Mouse (Mus musculus): ENCODE data around the gene Ccr7.
A peak's percentile ranks its signal among the peaks of the same experiment; 100 is the strongest.

Ccr7 gene

DNA sequence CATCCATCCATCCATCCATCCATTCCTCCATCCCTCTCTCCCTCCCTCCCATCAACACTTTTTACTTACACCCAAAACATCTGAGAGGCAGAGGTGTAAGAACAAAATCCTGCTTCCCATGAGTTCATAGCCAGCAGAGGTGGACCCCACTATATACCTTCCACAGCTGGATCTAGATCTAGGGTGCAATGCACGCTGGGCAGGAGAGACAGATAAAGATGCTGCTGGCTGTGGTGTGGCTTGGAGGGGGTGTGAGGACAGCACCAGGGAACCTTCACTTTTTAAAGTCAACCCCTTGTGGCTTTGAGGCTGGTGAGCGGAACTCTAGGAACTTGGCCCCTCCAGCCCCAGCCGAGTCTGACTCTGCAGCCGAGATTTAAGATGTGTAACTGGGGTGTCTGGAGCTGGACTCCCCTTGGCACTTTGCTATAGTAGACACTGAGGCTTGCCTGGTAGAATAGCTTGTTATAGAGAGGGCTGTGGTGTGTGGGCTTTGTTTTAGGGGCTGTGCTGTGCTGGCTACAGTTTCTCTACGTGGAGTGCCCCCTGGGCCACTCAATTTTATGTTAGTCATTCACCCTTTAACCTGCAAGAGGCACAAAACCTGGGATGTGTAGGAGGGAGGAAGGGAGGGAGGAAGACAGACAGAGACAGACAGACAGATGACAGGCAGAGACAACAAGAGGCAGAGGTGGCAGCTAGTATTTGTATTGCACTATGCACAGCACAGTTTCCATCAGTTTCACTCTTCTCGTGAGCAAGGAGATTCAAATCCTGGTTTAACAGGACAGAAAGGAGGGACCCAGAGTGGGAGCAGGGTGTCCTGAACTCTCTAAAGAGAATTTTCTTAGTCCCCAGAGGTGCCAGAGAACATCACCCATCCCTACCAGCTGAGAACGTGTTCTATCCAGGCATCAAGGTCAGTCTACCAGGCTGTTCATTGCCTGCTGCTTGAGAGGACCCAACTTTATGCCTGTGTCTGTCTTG, 817 bp downstream of the Ccr7 start:
- DNase-seq = no peak

DNA sequence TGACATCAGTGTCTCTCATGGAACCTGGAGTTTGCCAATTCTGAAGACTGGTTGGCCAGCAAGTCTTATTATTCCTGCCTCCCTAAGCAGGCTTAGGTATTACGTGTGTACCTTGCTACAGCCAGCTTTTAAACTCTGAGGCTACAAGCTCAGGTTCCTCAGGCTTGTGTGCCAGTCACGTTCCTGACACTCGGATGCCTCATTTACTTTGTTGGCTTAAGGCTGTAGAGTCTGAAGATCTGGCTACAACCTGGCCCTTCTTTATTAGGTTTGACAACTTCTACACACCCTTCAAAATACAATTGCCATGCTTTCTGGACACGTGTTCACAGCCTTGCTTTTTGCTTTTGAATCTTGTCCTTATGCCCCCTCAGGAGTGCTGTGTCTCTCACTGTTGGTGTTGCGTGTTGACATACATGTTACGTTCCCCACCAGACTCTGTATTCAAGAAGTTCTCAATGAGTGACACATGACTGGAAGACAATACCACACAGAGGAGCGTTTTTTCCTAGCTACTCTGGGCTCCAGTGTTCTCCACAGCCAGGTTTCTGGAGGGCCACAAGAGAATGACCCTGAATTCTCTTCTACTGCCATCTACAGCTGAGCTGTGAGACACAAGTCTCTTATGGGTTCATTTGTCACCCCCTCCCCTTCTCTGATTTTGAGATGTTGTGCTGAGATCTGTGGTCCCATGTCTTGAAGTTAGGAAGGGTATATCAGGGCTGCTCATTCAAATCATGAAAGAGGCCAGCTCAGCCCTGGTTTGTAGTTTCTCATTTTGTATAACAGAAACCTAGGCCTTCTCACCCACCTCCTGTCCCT, 2.3 kb downstream of the Ccr7 start:
- DNase-seq = no peak

GRCm38 (mm10) chr11:99151333-99151930, 3.4 kb downstream of the Ccr7 start:
- DNase-seq = no peak

GRCm38 (mm10) chr11:99150889-99151288, 4.0 kb downstream of the Ccr7 start:
- DNase-seq = no peak

GRCm38 (mm10) chr11:99149898-99150757, 4.7 kb downstream of the Ccr7 start:
- DNase-seq = peak; percentile 90

DNA sequence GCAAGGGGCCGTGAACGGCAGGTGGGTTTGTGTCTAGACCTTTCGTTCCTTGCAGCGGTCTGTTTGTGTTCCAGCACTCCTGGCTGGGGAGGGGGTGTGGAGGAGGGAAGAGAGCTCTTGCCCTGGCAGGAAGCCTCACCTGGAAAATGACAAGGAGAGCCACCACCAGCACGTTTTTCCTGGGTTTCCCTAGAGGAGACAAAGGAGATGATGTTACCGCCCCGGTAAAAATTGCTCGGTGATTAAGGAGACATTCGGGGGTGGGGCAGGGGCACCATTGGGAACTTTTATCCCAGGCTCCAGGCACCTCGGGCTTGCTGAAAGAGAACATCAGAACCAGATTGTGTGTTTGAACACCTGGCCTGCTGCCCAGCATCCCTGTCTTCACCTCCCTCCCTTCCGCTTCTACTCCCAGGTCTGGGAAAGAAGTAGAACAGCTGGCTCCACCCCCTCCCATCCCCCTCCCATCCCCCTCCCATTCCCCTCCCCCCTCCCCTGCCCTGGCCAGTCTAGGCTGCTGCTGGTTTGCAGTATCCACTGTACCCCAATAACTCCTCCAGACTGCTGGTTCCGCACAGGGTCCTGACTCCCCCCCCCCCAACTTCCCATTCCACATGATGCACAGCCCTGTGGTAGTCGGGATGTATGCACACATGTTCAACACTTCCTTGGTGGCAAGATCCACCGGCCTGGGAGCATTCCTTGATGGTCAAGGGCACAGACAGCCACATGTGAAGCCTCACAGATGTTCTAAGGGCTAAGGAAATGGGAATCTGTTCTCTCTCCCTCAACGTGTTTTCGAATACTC, 5.8 kb downstream of the Ccr7 start:
- DNase-seq = peak; percentile 52

DNA sequence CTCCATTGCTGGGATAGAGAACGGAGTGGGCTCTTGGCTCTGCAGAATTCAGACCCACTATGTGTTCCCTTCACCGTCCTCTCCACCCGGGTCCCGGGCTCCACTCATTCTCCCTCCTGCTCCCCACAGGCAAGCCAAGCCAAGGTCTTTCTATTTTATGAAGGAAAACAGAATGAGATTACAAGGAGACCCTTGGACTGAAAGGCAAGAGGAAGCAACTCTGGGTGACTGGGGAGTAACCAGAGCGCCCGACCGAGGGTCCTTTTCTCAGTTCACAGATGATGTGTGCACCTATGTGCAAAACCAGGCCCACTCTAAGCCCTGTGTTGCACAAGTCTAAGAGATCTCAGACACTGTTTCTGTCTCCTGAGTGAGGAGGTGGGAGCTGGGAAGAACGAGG, 6.5 kb downstream of the Ccr7 start:
- peak; percentile 58 for DNase-seq

DNA sequence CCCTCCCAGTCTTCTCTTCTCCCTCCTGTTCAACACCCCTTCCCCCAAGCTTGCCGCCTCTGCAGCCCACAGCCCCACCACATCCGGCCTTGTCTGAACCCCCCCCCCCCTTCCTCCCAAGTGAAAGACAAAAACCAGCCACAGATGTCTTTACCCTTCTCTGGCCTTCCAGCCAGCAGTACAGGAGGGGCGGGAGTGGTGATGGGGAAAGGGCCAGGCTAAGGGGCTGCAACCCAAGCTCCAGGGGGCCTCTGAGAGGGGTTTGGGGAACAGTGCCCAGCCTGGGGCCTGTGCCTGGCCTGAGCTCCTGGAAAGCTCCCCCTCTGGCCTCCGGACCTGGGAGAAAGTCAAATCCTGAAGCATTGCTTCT, 7.0 kb downstream of the Ccr7 start:
- DNase-seq = peak; percentile 81

GRCm38 (mm10) chr11:99147041-99147919, 7.6 kb downstream of the Ccr7 start:
- DNase-seq = peak; percentile 55

DNA sequence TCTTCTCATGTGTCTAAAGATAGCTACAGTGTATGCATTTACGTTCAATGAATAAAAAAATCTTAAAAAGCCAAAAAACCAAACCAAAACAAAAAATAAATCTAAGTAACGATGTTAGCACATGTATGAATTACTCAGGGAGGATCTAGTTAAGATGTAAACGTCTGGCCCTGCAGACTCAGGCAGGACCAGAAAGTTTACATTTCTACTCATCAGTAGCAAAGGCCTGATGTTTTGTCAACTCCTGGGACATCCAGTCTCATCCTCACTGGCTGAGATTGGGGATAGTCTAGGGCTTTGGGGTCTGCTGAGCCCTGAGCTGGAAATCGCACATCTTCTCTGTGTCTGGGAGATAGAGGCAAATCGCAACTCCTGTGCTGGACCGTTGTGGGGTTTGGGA, 8.3 kb downstream of the Ccr7 start:
- no peak for DNase-seq

DNA sequence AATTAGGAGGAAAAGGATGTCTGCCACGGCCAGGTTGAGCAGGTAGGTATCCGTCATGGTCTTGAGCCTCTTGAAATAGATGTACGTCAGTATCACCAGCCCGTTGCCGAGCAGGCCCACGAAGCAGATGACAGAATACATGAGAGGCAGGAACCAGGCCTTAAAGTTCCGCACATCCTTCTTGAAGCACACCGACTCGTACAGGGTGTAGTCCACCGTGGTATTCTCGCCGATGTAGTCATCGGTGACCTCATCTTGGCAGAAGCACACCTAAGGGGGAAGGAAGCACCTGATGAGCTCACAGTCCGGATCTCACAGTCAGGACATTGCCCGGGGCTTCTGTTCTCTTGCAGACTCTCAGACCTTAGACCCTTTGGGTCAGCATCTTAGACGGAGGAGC, 9.1 kb downstream of the Ccr7 start:
- no peak for DNase-seq

- DNase-seq = peak; percentile 35
These were observed 9.9 kb downstream of the Ccr7 start for GRCm38 (mm10) chr11:99144940-99145339.

DNA sequence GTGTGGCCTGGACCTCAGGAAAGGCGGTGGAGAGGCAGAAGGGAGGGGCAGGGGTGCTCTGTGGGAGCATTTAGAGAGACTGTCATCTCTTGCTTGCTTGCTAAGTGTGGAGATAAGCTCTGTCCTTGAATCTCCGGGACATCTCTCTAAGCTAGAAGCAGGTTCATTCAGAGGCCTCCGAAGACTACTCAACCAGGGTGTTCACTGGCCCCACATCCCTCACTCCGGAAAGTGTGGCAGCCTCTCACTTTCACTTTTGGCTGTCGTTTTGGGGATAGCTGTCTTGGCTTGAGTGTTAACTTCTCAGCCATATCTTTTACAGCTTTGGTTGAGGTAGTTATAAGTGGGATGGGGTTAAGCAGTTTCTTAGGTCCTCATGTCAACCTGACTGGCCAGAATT, 10.4 kb downstream of the Ccr7 start:
- peak; percentile 48 for DNase-seq

DNA sequence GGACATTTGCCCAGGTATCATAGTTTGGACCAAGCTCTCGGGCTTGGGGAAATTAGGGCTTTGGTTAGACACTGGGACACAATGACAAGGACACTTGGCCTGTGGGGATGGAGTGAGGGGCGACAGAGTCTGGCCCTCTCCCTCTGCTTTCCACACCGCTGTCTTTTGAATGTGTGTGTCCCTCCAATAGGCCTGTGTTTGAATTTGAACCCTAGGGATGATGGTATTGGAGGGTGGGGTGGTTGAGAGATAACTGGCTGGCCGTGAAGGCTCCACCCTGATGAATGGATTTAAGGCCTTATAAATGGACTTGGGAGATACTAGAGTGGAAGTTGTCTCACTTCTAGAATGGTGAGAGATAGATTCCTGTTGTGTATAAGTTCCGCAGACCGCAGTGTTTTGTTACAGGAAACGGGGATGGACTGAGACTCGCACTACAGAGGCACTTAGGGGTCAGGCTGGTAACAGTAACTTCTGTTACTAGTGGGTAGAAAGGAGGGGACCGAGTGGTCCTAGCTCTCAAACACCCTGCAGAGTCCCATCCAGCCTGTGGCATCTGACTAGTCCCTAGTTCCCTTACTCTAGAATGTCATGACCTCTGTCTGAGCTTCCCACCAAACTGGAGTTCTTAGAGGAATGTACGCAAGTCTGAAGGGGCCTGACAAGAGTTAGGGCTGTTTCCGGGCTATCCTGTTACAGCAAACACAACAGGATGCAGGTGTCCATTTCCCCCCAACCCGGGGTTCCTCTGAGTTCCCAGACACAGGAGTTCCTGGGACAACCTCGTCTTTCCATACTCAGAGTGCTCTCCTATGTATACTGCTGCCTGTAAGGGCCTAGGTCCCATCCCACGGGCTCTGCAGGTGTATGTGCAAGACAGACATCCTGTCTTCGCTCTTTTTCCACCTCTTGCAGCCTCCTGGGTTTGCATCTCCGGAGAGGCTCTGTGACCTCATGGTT, 11.5 kb downstream of the Ccr7 start:
- peak; percentile 64 for DNase-seq

GRCm38 (mm10) chr11:99142493-99143095, 12.3 kb downstream of the Ccr7 start:
- peak; percentile 55 for DNase-seq

DNA sequence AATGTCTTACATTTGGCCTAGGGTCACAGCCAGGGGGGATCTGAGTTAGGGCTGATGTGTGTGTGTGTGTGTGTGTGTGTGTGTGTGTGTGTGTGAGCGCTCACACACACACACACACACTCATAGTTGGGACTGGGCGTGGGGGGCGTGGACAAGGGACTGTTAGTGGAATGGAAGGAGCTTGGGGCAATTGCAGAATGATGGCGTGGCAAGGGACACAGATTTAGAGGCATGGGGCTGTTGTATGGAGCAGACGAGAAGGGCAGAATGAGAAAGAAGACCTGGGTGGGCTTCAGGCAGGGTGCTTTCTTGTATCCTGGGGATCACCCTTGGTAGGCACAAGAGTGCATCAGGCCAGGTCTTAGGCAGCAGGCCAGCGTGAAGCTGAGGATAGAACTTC, 12.8 kb downstream of the Ccr7 start:
- no peak for DNase-seq

- no peak for DNase-seq
These were observed 13.3 kb downstream of the Ccr7 start for GRCm38 (mm10) chr11:99141600-99141999.

GRCm38 (mm10) chr11:99138976-99139375, 15.9 kb downstream of the Ccr7 start:
- DNase-seq = no peak

GRCm38 (mm10) chr11:99137385-99137784, 17.5 kb downstream of the Ccr7 start:
- DNase-seq = no peak

All from thymus, postnatal 4 days (tissue).